Mouse (Mus musculus): Measurements from ENCODE around the gene Gm49403. TPM values are rescaled to one million over a fixed set of nuclear protein-coding genes. Genes with fewer than 3 reads are reported as not detected.

Gene Gm49403
- polyA plus RNA-seq, 1 experiment from 2014 or later: not detected

DNA sequence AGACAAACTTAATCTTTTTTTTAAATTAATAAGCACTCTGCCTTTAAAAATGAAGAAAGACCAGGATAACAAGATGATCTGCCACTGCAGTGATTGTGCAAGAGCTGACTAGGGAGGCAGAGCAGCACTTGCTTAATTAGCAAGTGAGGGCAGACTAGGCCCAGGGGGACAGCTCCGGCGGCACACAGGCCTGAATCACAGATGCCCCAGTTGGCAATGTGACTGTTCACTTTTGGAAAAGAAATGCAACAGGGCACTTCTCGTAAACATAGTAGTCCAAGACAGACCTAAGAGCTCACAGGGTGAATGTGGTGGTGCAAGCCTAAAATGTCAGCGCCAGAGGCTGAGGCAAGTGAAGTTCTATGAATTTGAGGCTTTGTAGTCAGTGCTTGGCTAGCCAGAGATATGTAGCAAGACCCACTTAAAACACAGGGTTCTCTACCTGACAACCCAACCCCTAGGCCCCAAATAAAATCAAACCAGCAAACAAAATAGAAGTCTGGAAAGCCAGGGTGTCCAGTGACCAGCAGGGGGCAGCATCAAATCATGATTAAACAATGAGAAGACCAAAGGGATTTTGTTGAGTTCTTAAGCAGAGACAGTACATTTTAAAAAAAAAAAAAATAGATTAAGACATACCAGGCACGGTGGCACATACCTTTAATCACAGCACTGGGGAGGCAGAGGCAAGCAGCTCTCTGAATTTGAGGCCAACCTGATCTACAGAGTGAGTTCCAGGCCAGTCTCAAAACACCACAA, 39.2 kb upstream of the Gm49403 start:
- Histone ChIP-seq H3K27ac (no peak overlapping the region), H3K36me3 (replicated peaks; ENCODE audit: control insufficient read depth, insufficient read depth) (peaks cover 65% of the 10 kb centered on the region), H3K27me3 (ENCODE audit: control insufficient read depth, insufficient read depth, low read length) (no peaks in the 10 kb centered on the region), H3K4me2 (replicated peaks) (no peak overlapping the region), H3K9ac (no peak overlapping the region), H3K9me3 (ENCODE audit: control insufficient read depth, low read length) (no peaks in the 10 kb centered on the region), H3K4me3 (replicated peaks; ENCODE audit: low read length) (no peak overlapping the region), H3K4me1 (replicated peaks; ENCODE audit: control insufficient read depth, insufficient read depth, low read length) (peaks cover 13% of the 10 kb centered on the region)
- ATAC-seq (ENCODE audit: low FRiP score) (no peak), DNase-seq (ENCODE audit: low spot score) (peak; percentile 85)
- 61% methylated on average over 5 of the region's 5 CpGs for WGBS

DNA sequence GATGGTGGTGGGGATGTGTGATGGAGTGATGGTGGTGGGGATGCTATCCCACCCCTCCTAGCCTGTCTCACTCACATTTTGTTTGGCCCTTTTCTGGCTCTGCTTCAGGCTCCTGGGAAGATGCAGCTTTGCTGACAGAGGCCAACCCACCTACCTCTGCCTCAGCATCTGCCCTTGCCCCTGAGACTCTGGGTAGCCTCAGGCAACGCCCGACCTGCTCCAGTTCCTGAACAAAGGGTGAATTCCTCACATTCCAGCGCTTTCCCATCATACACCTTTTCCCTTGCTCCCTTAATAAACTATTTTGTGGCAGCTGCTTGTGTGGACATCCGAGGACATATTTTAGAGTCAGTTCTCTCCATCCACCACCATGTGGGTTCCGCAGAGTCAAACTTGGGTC, 35.4 kb upstream of the Gm49403 start:
- WGBS: 86% methylated on average over 5 of the region's 5 CpGs
- Histone ChIP-seq H3K27me3 (ENCODE audit: control insufficient read depth, insufficient read depth, low read length) (no peaks in the 10 kb centered on the region; the same call in 1 of the 2 replicates), H3K4me3 (replicated peaks; ENCODE audit: low read length) (no peak overlapping the region), H3K9ac (no peak overlapping the region), H3K36me3 (replicated peaks; ENCODE audit: control insufficient read depth, insufficient read depth) (peaks cover 52% of the 10 kb centered on the region), H3K4me1 (replicated peaks; ENCODE audit: control insufficient read depth, insufficient read depth, low read length) (no peaks in the 10 kb centered on the region), H3K4me2 (replicated peaks) (no peak overlapping the region), H3K27ac (no peak overlapping the region), H3K9me3 (ENCODE audit: control insufficient read depth, low read length) (no peaks in the 10 kb centered on the region)
- no peak for DNase-seq (ENCODE audit: low spot score)
- ATAC-seq (ENCODE audit: low FRiP score): no peak

DNA sequence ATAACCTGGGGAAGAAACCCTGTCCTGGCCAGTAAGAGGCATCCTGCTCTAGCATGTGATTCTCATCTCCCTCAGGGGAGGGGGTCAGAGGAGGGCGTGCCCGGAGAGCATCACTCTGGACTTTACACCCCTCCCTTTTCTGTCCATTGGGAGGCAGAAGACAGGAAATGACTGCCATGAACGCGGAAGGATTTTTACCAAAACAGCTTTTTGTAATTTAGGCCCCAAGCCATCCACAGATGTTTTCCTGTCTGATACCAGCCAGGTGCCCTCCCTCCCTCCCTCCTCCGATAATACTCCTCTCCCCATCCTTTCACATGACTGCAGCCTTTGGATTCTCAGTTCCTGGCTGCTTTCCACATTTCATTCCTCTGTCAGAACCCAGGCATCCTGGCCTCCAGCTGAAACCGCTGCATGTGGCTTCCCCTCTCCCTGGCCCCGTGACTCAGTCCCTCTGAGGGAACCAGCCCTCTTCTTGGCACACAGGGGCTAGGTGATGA, 33.3 kb upstream of the Gm49403 start, which contains the start of gene Lrrn4cl:
Lrrn4cl (plus strand) TSS at position 367 of the 500 bp plus-strand sequence.
- Histone ChIP-seq H3K4me2 (replicated peaks) (no peak within 1 kb of the TSS; the same call in 1 of the 2 replicates), H3K4me1 (replicated peaks; ENCODE audit: control insufficient read depth, insufficient read depth, low read length) (no peaks in the 10 kb centered on the region), H3K9ac (no peak within 1 kb of the TSS), H3K27me3 (ENCODE audit: control insufficient read depth, insufficient read depth, low read length) (no peaks in the 10 kb centered on the region; the same call in 1 of the 2 replicates), H3K27ac (no peak within 1 kb of the TSS), H3K4me3 (replicated peaks; ENCODE audit: low read length) (no peak within 1 kb of the TSS), H3K36me3 (replicated peaks; ENCODE audit: control insufficient read depth, insufficient read depth) (peaks cover 35% of the 10 kb centered on the region), H3K9me3 (ENCODE audit: control insufficient read depth, low read length) (no peaks in the 10 kb centered on the region)
- 35% methylated on average over 7 of the region's 7 CpGs for WGBS
- peak; percentile 34; the same call in 1 of the 2 replicates for ATAC-seq (ENCODE audit: low FRiP score)
- DNase-seq (ENCODE audit: low spot score): no peak

DNA sequence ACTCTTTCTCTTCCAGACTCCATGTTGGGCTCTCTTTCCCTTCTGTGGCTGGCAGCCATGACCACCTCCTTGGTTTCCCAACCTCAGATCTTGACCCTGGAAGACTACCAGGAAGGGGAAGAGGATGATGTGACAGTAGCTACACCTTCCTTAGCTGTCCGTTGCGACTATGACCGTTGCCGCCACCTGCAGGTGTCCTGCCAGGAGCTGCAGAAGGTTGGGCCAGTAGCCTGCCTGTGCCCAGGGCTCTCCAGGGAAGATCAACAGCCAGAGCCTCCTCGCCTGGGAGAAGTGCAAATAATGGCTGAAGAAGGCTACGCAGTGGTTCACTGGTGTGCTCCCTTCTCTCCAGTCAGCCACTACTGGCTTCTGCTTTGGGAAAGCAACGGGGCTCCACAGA, 32.1 kb upstream of the Gm49403 start:
- Histone ChIP-seq H3K27me3 (ENCODE audit: control insufficient read depth, insufficient read depth, low read length) (no peaks in the 10 kb centered on the region; the same call in 1 of the 2 replicates), H3K4me1 (replicated peaks; ENCODE audit: control insufficient read depth, insufficient read depth, low read length) (no peaks in the 10 kb centered on the region), H3K9ac (no peak overlapping the region), H3K36me3 (replicated peaks; ENCODE audit: control insufficient read depth, insufficient read depth) (peaks cover 24% of the 10 kb centered on the region), H3K4me3 (replicated peaks; ENCODE audit: low read length) (no peak overlapping the region), H3K27ac (no peak overlapping the region), H3K4me2 (replicated peaks) (no peak overlapping the region), H3K9me3 (ENCODE audit: control insufficient read depth, low read length) (no peaks in the 10 kb centered on the region)
- ATAC-seq (ENCODE audit: low FRiP score) (no peak), DNase-seq (ENCODE audit: low spot score) (no peak)
- WGBS: 51% methylated on average over 7 of the region's 7 CpGs

DNA sequence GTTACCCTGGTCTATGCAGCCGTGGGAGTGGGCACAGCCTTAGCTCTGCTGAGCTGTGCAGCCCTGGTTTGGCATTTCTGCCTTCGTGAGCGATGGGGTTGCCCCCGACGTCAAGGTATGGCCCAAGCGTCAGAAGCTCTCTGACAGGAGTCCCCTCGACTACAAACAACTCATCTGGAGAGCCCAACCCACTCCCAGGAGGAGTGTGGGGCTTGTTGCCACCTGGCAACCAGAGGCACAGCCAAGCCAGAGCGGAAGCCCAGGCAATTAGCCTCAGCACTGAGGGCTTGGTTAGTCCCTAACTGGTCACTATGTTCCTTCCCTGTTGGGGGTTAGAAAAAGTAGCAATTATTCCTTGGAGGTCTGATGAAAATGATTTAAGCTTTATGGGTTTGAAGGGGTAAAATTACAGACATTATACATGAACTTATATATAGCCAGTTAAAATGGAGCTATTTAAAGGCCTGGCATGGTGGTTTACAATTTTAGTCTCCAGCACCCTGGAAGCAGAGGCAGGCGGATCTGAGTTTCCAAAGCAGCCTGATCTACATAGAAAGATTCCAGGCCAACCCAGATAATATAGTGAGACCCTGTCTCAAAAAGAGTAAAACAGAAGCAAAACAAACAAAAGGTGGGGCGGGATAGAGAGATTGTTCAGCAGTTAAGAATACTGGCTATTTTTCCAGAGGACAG, 31.3 kb upstream of the Gm49403 start:
- Histone ChIP-seq H3K27me3 (ENCODE audit: control insufficient read depth, insufficient read depth, low read length) (no peaks in the 10 kb centered on the region; the same call in 1 of the 2 replicates), H3K27ac (no peak overlapping the region), H3K9ac (no peak overlapping the region), H3K4me3 (replicated peaks; ENCODE audit: low read length) (no peak overlapping the region), H3K4me1 (replicated peaks; ENCODE audit: control insufficient read depth, insufficient read depth, low read length) (no peaks in the 10 kb centered on the region), H3K9me3 (ENCODE audit: control insufficient read depth, low read length) (no peaks in the 10 kb centered on the region), H3K4me2 (replicated peaks) (no peak overlapping the region), H3K36me3 (replicated peaks; ENCODE audit: control insufficient read depth, insufficient read depth) (peaks cover 16% of the 10 kb centered on the region)
- 63% methylated on average over 10 of the region's 10 CpGs for WGBS
- no peak for ATAC-seq (ENCODE audit: low FRiP score)
- DNase-seq (ENCODE audit: low spot score): no peak

DNA sequence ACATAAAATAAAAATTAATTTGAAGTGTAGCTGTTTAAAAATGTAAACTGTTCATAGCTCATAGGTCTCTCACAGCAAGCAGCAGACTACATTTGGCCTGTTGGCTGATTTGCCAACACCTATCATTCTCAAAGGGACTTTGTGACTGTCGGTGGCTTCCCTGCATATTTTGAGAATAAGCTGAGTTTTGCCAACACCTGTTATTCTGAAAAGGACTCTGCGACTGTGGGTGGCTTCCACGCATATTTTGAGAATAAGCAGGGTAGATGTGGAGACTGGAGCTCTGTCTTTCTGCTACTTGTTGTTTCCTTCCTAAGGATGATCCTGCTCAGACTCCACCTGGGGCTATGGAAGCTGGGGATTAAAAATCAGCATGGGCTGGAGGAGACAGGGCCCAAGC, 30.6 kb upstream of the Gm49403 start:
- Histone ChIP-seq H3K9me3 (ENCODE audit: control insufficient read depth, low read length) (no peaks in the 10 kb centered on the region), H3K27me3 (ENCODE audit: control insufficient read depth, insufficient read depth, low read length) (no peaks in the 10 kb centered on the region; the same call in 1 of the 2 replicates), H3K36me3 (replicated peaks; ENCODE audit: control insufficient read depth, insufficient read depth) (peaks cover 10% of the 10 kb centered on the region), H3K9ac (no peak overlapping the region), H3K4me3 (replicated peaks; ENCODE audit: low read length) (no peak overlapping the region), H3K4me1 (replicated peaks; ENCODE audit: control insufficient read depth, insufficient read depth, low read length) (no peaks in the 10 kb centered on the region), H3K27ac (no peak overlapping the region), H3K4me2 (replicated peaks) (no peak overlapping the region)
- no peak for DNase-seq (ENCODE audit: low spot score)
- ATAC-seq (ENCODE audit: low FRiP score): no peak
- 80% methylated on average over 3 of the region's 3 CpGs for WGBS

DNA sequence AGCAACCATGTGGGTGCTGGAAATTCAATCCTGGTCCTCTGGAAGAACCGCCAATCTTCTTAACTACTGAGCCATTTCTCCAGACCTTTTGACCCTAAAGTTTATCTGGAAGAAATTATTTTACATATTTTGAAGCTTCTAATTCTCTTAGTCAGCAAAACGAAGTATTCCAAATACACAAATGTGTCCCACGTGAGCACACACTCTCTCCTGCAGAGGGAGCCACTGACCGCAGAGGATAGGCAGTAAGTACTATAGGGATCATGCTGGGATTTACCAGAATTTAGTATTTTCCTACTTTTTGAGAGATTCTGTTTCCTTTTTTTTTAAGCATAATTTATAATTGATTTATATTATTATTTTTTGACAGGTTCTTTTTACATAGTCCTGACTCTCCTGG, 26.0 kb upstream of the Gm49403 start:
- no peaks in the 10 kb centered on the region for H3K4me1 ChIP-seq (replicated peaks; ENCODE audit: control insufficient read depth, insufficient read depth, low read length)
- DNase-seq (ENCODE audit: low spot score) (no peak), ATAC-seq (ENCODE audit: low FRiP score) (no peak)
- no peak overlapping the region for H3K27ac ChIP-seq
- H3K36me3 ChIP-seq (replicated peaks; ENCODE audit: control insufficient read depth, insufficient read depth): no peaks in the 10 kb centered on the region
- H3K9me3 ChIP-seq (ENCODE audit: control insufficient read depth, low read length): no peaks in the 10 kb centered on the region
- WGBS: 42% methylated on average over 4 of the region's 4 CpGs
- H3K4me2 ChIP-seq (replicated peaks): no peak overlapping the region
- no peak overlapping the region for H3K9ac ChIP-seq
- H3K27me3 ChIP-seq (ENCODE audit: control insufficient read depth, insufficient read depth, low read length): no peaks in the 10 kb centered on the region
- H3K4me3 ChIP-seq (replicated peaks; ENCODE audit: low read length): no peak overlapping the region

DNA sequence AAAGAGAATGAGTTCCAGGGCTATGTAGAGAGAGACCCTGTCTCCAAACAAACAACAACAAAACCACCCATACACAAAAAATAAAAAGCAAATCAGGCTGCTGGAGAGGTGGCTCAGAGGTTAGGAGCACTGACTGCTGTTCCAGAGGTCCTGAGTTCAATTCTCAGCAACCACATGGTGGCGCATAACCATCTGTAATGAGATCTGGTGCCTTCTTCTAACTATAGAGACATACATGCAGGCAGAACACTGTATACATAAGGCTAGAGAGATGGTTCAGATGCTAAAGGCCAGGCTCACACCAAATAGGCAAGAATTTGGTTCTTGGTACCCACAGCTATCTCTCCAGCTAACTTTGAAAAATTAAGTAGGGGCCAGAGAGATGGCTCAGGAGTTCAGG, 24.7 kb upstream of the Gm49403 start:
- Histone ChIP-seq H3K4me1 (replicated peaks; ENCODE audit: control insufficient read depth, insufficient read depth, low read length) (no peaks in the 10 kb centered on the region), H3K36me3 (replicated peaks; ENCODE audit: control insufficient read depth, insufficient read depth) (no peaks in the 10 kb centered on the region), H3K27me3 (ENCODE audit: control insufficient read depth, insufficient read depth, low read length) (no peaks in the 10 kb centered on the region), H3K9me3 (ENCODE audit: control insufficient read depth, low read length) (no peaks in the 10 kb centered on the region), H3K27ac (no peak overlapping the region), H3K9ac (no peak overlapping the region), H3K4me2 (replicated peaks) (no peak overlapping the region), H3K4me3 (replicated peaks; ENCODE audit: low read length) (no peak overlapping the region)
- 23% methylated on average over 1 of the region's 1 CpGs for WGBS
- DNase-seq (ENCODE audit: low spot score) (no peak), ATAC-seq (ENCODE audit: low FRiP score) (no peak)

DNA sequence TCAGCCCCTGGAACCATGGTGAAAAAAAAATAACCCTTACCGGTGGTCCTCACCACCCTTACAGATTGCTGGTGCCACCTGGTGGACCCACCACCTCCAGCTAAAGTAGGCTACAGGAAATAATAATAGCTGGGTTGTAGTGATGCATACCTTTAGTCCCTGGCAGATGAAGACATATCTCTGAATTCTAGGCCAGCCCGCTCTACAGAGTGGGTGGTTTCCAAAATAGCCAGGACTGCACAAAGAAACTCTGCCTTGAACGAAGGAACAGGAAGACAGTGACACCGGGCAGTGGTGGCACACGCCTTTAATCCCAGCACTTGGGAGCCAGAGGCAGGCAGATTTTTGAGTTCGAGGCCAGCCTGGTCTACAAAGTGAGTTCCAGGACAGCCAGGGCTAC, 19.5 kb upstream of the Gm49403 start:
- WGBS: 80% methylated on average over 6 of the region's 6 CpGs

More for the DNA sequence above, 19.5 kb upstream of the Gm49403 start:
- no peaks in the 10 kb centered on the region for H3K9me3 ChIP-seq (ENCODE audit: control insufficient read depth, low read length)
- H3K36me3 ChIP-seq (replicated peaks; ENCODE audit: control insufficient read depth, insufficient read depth): no peaks in the 10 kb centered on the region
- H3K4me2 ChIP-seq (replicated peaks): no peak overlapping the region
- no peaks in the 10 kb centered on the region for H3K4me1 ChIP-seq (replicated peaks; ENCODE audit: control insufficient read depth, insufficient read depth, low read length)
- H3K9ac ChIP-seq: no peak overlapping the region
- DNase-seq (ENCODE audit: low spot score) (no peak), ATAC-seq (ENCODE audit: low FRiP score) (no peak)
- no peak overlapping the region for H3K4me3 ChIP-seq (replicated peaks; ENCODE audit: low read length)
- H3K27ac ChIP-seq: no peak overlapping the region
- no peaks in the 10 kb centered on the region for H3K27me3 ChIP-seq (ENCODE audit: control insufficient read depth, insufficient read depth, low read length)

Data from hindbrain, embryonic 14.5 days (tissue).